Mouse (Mus musculus) thymus, postnatal 0 days (tissue): ENCODE measurements around the gene Tmem200b. TPM values are rescaled to one million over a fixed set of nuclear protein-coding genes. Genes with fewer than 3 reads are reported as not detected.

ENCODE experiments used
- DNase-seq: peaks from one replicate; pipeline ENCODE4 v3.0.0-alpha.2; 2015; ENCODE audit warnings: low spot score
- polyA plus RNA-seq: library from polyadenylated mRNA; unstranded; fragments of >200 nt; fragmentation: Nextera tagmentation; extraction: Ambion mirVana; gene quantifications from 2 replicates; pipeline ENCODE4 v1.2.1, GENCODE M21; 2015

Gene Tmem200b
- polyA plus RNA-seq, 1 experiment from 2014 or later: 0.35 TPM

GRCm38 (mm10) chr4:131949903-131950302, 28.3 kb downstream of the Tmem200b start:
- no peak for DNase-seq

- no peak for DNase-seq
Measured at GRCm38 (mm10) chr4:131950657-131951056, 29.1 kb downstream of the Tmem200b start.

- DNase-seq: no peak
Measured at GRCm38 (mm10) chr4:131957161-131957560, 35.6 kb downstream of the Tmem200b start.

GRCm38 (mm10) chr4:131968873-131969272, 47.3 kb downstream of the Tmem200b start:
- DNase-seq: no peak

GRCm38 (mm10) chr4:131970244-131970853, 48.8 kb downstream of the Tmem200b start:
- no peak for DNase-seq

Other genes starting within 250 kb of the Tmem200b start
- 0.27 and 0.74 TPM in 2 replicates for gene Ptpru, start 83.5 kb upstream of the Tmem200b start, polyA plus RNA-seq
- 36.9 and 40.5 TPM in 2 replicates for gene Mecr, start 78.3 kb upstream of the Tmem200b start, polyA plus RNA-seq
- gene Srsf4, start 48.2 kb upstream of the Tmem200b start, polyA plus RNA-seq: 119 and 123 TPM in 2 replicates
- 0.05 and 0.08 TPM in 2 replicates for gene Gm10300, start 152.9 kb downstream of the Tmem200b start, polyA plus RNA-seq
- gene Epb41, start 153.6 kb downstream of the Tmem200b start, polyA plus RNA-seq: 47.5 and 52.0 TPM in 2 replicates
- 0.08 and 0.22 TPM in 2 replicates for gene Oprd1, start 222.7 kb downstream of the Tmem200b start, polyA plus RNA-seq